Mouse (Mus musculus): ENCODE measurements around the gene Myo3b.

Myo3b gene

DNA sequence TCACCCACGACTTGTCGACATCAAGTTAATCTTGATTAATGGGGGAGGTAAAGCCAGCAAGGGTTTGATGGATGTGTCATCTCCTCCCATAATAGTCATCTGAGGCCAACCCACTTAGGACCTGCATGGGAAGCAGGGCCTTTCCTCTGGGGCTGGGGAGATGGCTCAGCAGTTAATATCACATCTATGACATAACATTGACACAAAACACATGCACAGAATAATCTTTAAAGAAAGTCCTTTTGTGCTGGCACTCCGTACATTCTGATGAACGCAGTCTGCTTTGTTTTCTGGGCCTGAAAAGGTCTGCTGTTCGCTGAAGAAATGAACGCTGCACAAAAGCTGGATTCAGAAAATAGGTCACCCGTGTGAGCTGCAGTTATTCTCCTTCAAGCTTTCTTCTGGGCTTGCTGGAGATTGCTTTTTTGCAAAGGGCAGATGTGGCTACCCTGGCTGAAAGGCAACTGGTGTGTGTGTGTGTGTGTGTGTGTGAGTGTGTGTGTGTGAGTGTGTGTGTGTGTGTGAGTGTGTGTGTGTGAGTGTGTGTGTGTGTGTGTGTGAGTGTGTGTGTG is 26.9 kb downstream of the Myo3b start:
- DNase-seq (ENCODE audit: extremely low read depth, low read depth, low spot score) = no peak

- no peak for DNase-seq (ENCODE audit: extremely low read depth, low read depth, low spot score)
Measured at GRCm38 (mm10) chr2:70066338-70067022, 27.6 kb downstream of the Myo3b start.

GRCm38 (mm10) chr2:70069861-70070260 is 30.9 kb downstream of the Myo3b start:
- DNase-seq (ENCODE audit: extremely low read depth, low read depth, low spot score) = no peak

DNA sequence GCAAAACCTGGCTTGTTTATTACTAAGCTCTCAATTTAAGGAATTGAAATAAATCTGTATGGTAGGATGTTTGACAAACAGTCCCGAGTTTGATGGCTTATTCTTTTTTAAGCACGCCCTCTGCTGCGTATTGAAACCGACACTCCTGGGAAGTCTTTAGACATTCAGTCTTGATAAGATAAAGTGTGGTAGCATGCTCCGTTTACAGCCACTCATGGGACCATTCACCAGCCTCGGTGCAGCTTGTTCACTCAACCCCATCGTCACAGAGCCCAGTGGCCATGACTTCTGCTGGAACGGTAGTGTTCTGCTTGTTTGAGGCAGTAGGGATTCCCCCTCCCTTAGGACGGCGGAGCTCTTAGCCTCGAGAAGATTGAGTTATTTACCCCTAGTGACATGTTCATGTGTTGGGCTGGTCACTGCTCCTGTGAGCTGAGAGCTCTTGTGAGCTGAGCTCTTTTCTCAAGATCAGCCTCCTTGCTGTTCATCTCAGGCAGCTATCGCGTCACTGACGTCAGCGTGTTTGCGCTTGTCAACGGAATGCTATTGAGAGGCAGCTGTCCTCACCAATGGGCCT is 44.6 kb downstream of the Myo3b start:
- DNase-seq (ENCODE audit: extremely low read depth, low read depth, low spot score) = no peak

- no peak for DNase-seq (ENCODE audit: extremely low read depth, low read depth, low spot score)
Measured at GRCm38 (mm10) chr2:70091261-70091660, 52.3 kb downstream of the Myo3b start.

- DNase-seq (ENCODE audit: extremely low read depth, low read depth, low spot score) = no peak
Measured at GRCm38 (mm10) chr2:70091801-70092522, 53.0 kb downstream of the Myo3b start.

DNA sequence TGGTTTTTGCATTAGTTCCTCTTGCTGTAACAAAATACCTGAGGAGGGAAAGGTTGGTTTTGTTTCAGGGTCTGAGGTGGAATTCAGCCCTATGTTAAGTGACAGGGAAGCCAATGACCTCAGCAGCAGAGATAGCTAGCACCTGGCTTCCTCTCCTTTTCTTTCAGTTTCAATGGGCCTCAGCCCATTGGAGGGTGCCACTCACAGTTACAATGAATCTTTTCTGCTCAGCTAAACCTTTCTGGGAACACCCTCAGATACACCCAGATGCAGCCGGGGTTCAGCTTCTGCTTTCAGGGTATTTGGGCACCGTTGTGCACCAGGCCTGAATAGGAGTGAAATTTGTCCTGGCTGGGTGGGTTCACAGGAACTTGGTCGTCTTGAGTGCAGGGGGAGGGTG is 53.7 kb downstream of the Myo3b start:
- DNase-seq (ENCODE audit: extremely low read depth, low read depth, low spot score) = no peak

DNA sequence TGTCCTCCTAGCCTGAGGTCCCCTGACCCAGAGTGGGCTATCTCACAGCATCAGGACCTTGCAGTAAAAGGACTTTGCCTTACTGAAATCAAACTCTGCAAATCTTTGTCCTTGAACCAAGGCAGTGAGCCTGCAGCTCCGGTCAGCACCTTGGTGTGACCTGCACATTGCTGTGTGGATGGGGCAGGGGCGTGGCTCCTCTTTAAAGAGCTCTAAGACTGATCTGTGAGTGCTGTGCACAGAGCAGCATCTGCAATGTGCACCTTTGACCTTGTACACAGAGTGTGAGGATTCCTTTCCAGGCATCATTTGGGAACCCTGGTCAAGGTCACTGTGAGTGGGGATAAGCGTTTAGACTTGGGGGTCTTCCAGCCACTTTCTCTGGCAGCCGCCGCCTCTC is 55.5 kb downstream of the Myo3b start:
- DNase-seq (ENCODE audit: extremely low read depth, low read depth, low spot score) = no peak

- no peak for DNase-seq (ENCODE audit: extremely low read depth, low read depth, low spot score)
Measured at GRCm38 (mm10) chr2:70097229-70098095, 58.5 kb downstream of the Myo3b start.

GRCm38 (mm10) chr2:70099459-70099858 is 60.5 kb downstream of the Myo3b start:
- no peak for DNase-seq (ENCODE audit: extremely low read depth, low read depth, low spot score)

DNA sequence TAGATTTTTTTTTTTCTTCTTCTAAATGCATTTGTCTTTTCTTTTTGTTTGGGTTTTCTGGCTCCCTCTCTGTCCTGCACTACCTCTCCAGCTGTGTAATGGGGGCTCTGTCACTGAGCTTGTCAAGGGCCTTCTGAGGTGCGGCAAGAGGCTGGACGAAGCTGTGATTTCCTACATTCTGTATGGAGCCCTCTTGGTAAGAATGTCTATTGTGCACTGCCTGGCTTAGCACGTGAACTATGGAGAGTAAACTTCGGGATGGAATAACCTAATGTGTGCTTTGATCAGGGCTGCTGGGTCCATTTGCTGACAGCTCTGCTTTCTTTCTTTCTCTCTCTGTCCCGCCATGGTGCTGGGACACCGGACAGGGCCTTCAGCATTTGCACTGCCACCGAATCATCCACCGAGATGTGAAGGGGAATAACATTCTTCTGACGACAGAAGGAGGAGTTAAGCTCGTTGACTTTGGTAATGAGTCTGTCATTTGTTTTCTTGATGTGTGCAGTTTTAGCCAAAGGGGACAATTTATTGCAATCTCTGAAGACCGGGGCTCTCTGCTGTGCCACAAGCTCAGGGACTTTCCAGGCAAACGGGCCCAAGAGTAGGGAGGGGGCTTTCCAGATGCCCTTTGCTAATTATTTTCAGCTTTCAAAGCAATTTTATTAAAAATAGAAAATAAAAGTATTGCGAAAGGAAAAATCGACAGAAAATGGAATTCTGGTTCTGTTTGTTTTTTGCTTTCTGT is 66.5 kb downstream of the Myo3b start:
- DNase-seq (ENCODE audit: extremely low read depth, low read depth, low spot score) = no peak

- DNase-seq (ENCODE audit: extremely low read depth, low read depth, low spot score) = no peak
Measured at GRCm38 (mm10) chr2:70109010-70109409, 70.1 kb downstream of the Myo3b start.

DNA sequence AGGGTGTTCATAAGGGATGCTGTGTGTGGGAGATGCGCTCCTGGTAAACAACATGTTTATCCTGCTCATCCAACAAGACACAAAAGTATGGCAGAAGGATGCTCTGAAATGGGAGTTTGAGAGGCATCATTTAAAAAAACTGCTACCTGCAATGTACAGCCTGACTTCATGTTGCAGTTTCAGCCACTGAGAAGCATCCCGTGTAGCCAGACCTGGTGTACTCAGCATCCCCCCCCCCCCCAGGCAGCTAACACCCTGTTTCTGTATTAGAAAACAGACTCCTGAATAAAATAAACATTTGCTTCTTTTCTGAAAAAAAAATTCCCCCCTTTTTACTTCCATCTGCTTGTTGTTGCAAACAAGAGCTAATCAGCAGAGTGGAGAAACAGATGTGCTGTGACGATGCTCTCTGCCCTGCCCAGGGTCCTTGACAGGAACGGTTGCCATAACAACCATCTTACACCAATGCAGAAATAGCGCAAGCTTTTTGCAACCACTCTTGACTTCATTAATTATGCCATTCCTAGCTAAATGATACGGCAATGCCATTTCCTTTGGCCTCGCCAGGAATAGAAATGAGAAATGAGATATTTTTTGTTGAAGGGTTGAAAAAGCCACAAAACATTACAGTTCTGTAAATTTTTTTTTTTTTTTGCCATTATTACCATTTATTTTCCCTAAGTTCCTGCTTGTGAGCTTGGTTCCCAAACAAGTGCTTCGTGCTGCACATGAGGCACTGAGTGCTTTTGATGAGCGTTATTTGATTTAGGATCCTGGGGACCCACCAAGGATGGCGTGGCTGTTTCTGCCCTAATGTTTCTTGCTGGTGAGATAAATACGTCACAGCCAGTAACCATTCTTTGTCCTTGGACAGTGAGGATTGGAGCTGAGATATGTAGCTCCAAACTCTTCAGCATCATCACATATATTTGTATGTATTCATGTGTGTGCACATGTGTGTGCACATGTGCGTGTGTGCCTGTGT is 75.2 kb downstream of the Myo3b start:
- DNase-seq (ENCODE audit: extremely low read depth, low read depth, low spot score) = no peak

DNA sequence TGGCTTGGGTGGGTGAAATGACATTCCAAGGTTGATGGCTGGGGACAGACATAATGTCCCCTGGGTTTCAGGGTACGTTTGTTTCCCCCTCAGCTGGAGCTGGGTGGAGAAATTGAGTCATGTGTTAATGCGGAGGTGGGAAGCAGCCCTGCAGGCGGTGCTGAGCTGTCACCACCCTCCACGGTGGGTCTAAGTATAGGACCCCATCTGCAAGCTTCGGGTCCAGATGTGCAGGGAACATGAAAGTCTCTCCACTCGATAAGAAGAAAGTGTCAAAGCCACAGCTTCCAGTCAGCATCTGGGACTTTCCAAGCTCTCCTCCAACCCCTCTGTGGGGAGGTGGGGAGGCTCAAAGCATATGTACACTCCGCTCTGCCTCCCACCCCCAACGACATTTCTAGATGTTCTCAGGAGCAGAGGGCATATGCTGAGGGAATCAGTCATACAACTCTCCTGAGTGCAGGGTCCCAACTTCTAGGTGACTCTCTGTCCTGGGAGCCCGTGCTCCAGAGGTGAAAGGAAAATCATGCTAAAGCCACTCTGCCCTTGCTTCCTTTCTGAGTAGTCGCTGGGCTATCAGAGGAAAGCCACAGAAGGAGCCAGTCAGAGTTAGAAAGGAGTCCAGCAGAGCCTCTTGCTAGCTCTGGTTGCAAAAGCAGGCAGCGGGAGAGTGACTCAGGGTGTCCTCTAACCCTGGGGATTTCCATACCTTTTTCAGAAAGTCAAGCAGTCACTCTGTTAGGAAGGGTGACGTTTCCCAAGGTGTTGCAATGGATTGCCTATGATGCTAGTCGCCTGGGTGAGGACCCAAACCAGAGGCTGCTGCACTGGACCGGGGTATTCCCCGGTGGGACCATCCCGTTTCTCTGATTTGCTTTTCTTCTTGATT is 79.7 kb downstream of the Myo3b start:
- DNase-seq (ENCODE audit: extremely low read depth, low read depth, low spot score) = no peak

DNA sequence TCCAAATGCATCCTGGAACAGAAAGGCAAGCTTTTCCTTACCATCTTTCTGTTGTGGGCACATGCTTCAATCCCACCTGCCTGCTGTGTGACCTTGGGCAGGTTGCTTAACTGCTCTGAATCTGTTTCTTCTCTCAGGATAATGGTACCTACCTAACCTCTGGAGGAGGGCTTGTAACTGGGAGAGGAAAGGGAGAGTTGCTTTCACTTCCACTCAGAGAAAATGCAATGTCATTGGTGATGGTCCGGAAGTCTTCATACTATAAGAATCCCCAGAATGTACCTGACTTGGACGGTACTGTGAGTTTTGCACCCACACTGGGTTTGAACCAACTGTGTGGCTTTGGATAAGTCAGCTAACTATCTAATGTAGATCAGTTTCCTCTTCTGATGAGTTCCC is 80.3 kb downstream of the Myo3b start:
- no peak for DNase-seq (ENCODE audit: extremely low read depth, low read depth, low spot score)

DNA sequence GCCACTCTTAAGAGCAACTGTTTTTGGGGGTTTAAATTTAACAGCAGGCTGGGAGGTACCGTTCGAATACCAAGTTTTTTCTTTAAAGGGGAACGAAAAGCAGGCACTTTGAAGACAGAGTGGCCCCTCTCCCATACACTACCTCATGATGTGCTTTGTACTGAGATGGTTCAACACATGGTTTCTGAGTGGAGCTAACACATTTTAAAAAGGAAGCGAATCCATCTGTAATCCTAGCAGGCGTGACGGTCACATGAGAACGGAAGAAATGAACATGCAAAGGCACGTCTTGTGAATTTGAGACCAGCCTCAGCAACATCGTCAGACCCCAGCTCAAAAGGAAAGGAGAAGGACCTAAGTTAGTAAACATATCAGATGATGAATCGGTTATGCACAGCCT is 87.4 kb downstream of the Myo3b start:
- DNase-seq (ENCODE audit: extremely low read depth, low read depth, low spot score) = no peak

DNA sequence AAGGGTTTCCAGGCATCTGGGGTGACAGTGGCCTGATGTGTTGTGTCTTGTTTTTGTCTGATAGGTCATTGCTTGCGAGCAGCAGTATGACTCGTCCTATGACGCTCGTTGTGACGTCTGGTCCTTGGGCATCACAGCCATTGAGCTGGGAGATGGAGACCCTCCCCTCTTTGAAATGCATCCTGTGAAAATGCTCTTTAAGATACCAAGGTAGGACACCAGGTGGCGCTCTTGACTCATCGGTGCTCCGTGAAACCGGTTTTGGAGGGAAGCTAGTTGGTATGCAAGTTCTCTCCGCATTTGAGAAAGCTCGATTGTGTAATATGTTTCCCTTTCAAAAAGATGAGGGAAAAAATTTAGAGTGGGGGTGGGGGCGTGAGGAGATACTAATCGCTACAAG is 87.9 kb downstream of the Myo3b start:
- no peak for DNase-seq (ENCODE audit: extremely low read depth, low read depth, low spot score)
